Mouse (Mus musculus): ENCODE data around the gene Hist1h4d. TPM values are rescaled to one million over a fixed set of nuclear protein-coding genes. Genes with fewer than 3 reads are reported as not detected.
"Not testable (repeated sequence)": the region's sequence is repeated elsewhere in the genome, so short reads cannot be mapped to it uniquely, and the experiment has no call there.

The Hist1h4d gene
- polyA plus RNA-seq, 1 experiment from 2014 or later = 74.5 TPM

DNA sequence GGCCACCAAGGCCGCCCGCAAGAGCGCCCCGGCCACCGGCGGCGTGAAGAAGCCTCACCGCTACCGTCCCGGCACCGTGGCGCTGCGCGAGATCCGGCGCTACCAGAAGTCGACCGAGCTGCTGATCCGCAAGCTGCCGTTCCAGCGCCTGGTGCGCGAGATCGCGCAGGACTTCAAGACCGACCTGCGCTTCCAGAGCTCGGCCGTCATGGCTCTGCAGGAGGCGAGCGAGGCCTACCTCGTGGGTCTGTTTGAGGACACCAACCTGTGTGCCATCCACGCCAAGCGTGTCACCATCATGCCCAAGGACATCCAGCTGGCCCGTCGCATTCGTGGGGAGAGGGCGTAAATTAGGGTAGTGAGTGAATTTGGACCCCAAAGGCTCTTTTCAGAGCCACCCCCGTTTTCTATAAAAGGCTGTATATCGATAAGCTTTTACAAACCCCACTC is 5.5 kb upstream of the Hist1h4d start:
- peaks cover 12% of the 10 kb centered on the region for H3K4me1 ChIP-seq (ENCODE audit: control insufficient read depth, insufficient read depth, low read length)

DNA sequence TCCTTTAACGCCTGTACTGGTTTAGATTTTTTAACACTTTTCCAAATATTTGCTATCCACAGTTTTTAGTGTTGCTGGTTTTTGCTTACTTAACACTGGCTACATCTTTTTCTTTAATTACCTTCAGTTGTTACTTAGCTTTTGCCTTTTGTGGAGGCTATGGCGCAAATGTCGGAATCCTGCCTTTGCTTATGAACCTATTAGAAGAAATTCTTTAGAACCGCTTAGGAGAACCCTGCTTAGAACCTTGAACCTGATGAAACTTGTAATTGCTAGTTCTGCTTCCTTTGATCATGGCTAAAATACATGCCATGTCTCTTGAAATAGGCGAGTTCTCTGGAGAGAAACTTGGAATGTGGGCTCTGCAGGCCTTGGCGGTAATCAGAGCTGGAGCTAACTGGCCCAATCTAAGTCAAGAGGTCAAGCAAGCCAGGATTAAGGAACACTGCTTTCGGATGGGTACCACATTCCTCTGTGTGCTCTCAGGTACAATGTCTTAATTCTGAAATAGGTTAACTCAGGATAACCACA is 5.0 kb upstream of the Hist1h4d start:
- H3K9me3 ChIP-seq (ENCODE audit: control insufficient read depth, low read length) = no peaks in the 10 kb centered on the region
- ATAC-seq (ENCODE audit: low read depth) = no peak
- WGBS = 3% methylated on average over 7 of the region's 7 CpGs
- peak overlapping the region; percentile 43 for H3K4me3 ChIP-seq (ENCODE audit: low read depth, low read length)
- peak overlapping the region; percentile 91 for H3K27ac ChIP-seq (replicated peaks; ENCODE audit: low read depth, low read length)
- no peaks in the 10 kb centered on the region for H3K36me3 ChIP-seq (ENCODE audit: control insufficient read depth, insufficient read depth, low read length)
- H3K9ac ChIP-seq (ENCODE audit: low read depth, low read length) = peak overlapping the region; percentile 72
- peak; percentile 43 for DNase-seq (ENCODE audit: low spot score)
- peak overlapping the region; percentile 63 for H3K4me2 ChIP-seq (ENCODE audit: low read depth, low read length)
- H3K4me1 ChIP-seq (ENCODE audit: control insufficient read depth, insufficient read depth, low read length) = peaks cover 15% of the 10 kb centered on the region
- H3K27me3 ChIP-seq (replicated peaks; ENCODE audit: control insufficient read depth, insufficient read depth, low read length) = no peaks in the 10 kb centered on the region

More for the DNA sequence above, 5.5 kb upstream of the Hist1h4d start:
- peak overlapping the region; percentile 63 for H3K4me2 ChIP-seq (ENCODE audit: low read depth, low read length)
- peak overlapping the region; percentile 91 for H3K27ac ChIP-seq (replicated peaks; ENCODE audit: low read depth, low read length)
- WGBS = under 1% methylated on average over 8 of the region's 40 CpGs
- H3K4me3 ChIP-seq (ENCODE audit: low read depth, low read length) = peak overlapping the region; percentile 43
- H3K36me3 ChIP-seq (ENCODE audit: control insufficient read depth, insufficient read depth, low read length); H3K27me3 ChIP-seq (replicated peaks; ENCODE audit: control insufficient read depth, insufficient read depth, low read length); ATAC-seq (ENCODE audit: low read depth); H3K9me3 ChIP-seq (ENCODE audit: control insufficient read depth, low read length); DNase-seq (ENCODE audit: low spot score): not testable (repeated sequence)
- H3K9ac ChIP-seq (ENCODE audit: low read depth, low read length) = peak overlapping the region; percentile 72

DNA sequence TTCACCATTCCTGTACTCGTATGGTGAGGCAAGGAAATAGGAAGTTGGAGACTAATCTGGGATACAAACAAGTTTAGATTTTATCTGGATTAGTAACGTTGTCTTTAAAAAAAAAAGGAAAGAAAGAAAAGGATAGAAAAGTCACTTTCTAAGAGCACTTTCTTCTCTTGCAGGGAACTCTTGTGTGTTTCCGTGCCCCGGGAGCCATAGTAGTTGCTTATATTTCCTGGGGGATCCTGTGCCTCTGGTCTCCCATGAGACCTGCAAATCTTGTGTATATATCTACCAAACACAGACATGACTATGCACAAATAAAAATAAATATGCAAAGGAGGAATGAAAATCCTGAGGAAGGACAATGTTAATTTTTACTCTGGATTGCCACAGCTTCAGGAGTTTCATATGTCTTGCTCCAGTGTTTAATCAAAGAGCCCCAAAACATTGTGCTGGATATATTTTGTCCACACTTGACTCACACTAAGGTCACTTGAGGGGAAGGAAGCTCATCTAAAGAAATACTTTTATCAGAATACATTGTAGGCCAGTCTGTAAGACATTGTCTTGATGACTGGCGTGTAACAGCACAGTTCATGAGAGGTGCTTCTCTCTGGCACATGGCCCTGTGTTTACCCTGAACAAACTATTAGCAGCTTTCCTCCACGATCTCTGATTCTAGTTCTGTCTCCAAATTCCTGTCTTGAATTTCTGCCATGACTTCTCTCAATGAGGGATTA is 4.3 kb upstream of the Hist1h4d start:
- H3K9me3 ChIP-seq (ENCODE audit: control insufficient read depth, low read length) = no peaks in the 10 kb centered on the region
- H3K9ac ChIP-seq (ENCODE audit: low read depth, low read length) = peak overlapping the region; percentile 72
- H3K4me2 ChIP-seq (ENCODE audit: low read depth, low read length) = peak overlapping the region; percentile 63
- peaks cover 15% of the 10 kb centered on the region for H3K4me1 ChIP-seq (ENCODE audit: control insufficient read depth, insufficient read depth, low read length)
- DNase-seq (ENCODE audit: low spot score) (no peak), ATAC-seq (ENCODE audit: low read depth) (no peak)
- H3K27ac ChIP-seq (replicated peaks; ENCODE audit: low read depth, low read length) = peak overlapping the region; percentile 91
- no peaks in the 10 kb centered on the region for H3K36me3 ChIP-seq (ENCODE audit: control insufficient read depth, insufficient read depth, low read length)
- no peaks in the 10 kb centered on the region for H3K27me3 ChIP-seq (replicated peaks; ENCODE audit: control insufficient read depth, insufficient read depth, low read length)
- peak overlapping the region; percentile 43 for H3K4me3 ChIP-seq (ENCODE audit: low read depth, low read length)
- WGBS = 33% methylated on average over 6 of the region's 6 CpGs

GRCm38 (mm10) chr13:23577835-23578234 is 3.6 kb upstream of the Hist1h4d start:
- H3K36me3 ChIP-seq (ENCODE audit: control insufficient read depth, insufficient read depth, low read length) = no peaks in the 10 kb centered on the region
- WGBS = 81% methylated on average over 1 of the region's 1 CpGs
- H3K9ac ChIP-seq (ENCODE audit: low read depth, low read length) = no peak overlapping the region
- H3K9me3 ChIP-seq (ENCODE audit: control insufficient read depth, low read length) = no peaks in the 10 kb centered on the region
- H3K4me3 ChIP-seq (ENCODE audit: low read depth, low read length) = no peak overlapping the region
- peaks cover 17% of the 10 kb centered on the region for H3K4me1 ChIP-seq (ENCODE audit: control insufficient read depth, insufficient read depth, low read length)
- no peak overlapping the region for H3K27ac ChIP-seq (replicated peaks; ENCODE audit: low read depth, low read length)
- DNase-seq (ENCODE audit: low spot score) (no peak), ATAC-seq (ENCODE audit: low read depth) (no peak)
- no peaks in the 10 kb centered on the region for H3K27me3 ChIP-seq (replicated peaks; ENCODE audit: control insufficient read depth, insufficient read depth, low read length)
- no peak overlapping the region for H3K4me2 ChIP-seq (ENCODE audit: low read depth, low read length)

- Histone ChIP-seq H3K27ac (replicated peaks; ENCODE audit: low read depth, low read length) (peak overlapping the region; percentile 96), H3K4me2 (ENCODE audit: low read depth, low read length) (peak overlapping the region; percentile 83), H3K9me3 (ENCODE audit: control insufficient read depth, low read length) (no peaks in the 10 kb centered on the region), H3K4me3 (ENCODE audit: low read depth, low read length) (peak overlapping the region; percentile 45), H3K9ac (ENCODE audit: low read depth, low read length) (peak overlapping the region; percentile 76), H3K36me3 (ENCODE audit: control insufficient read depth, insufficient read depth, low read length) (no peaks in the 10 kb centered on the region), H3K4me1 (ENCODE audit: control insufficient read depth, insufficient read depth, low read length) (peaks cover 27% of the 10 kb centered on the region; the same call in 1 of the 2 replicates), H3K27me3 (replicated peaks; ENCODE audit: control insufficient read depth, insufficient read depth, low read length) (no peaks in the 10 kb centered on the region)
- DNase-seq (ENCODE audit: low spot score) (no peak), ATAC-seq (ENCODE audit: low read depth) (no peak)
- 4% methylated on average over 6 of the region's 6 CpGs for WGBS
These were observed 1.0 kb downstream of the Hist1h4d start for GRCm38 (mm10) chr13:23582219-23583056.

DNA sequence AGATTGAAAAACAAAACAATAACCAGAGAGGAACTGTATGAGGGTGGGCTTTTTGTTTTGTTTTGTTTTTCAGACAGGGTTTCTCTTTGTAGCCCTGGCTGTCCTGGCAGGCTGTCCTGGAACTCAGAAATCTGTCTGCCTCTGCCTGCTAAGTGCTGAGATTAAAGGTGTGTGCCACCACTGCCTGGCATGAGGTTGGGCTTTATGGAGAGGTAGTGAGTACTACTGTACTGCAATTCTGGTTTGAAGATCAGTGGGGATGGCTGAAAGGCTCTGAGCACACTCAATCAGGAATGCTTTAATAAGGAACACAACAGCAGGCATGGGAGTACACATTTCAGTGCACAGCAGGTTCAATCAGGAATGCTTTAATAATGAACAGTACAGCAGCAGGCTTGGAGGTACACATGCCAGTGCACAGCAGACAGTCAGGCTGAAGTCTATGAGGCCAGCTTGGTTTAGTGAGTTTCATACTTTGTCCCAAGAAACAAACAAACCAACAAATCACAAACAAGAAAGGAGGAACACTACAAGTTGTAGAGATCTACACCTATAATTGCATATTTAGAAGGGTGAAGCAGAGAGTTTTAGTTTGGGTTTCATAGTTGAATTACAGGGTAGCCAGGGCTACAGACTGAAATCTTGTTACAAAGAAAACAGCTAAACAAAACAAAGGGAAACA is 2.1 kb downstream of the Hist1h4d start:
- Histone ChIP-seq H3K27me3 (replicated peaks; ENCODE audit: control insufficient read depth, insufficient read depth, low read length) (no peaks in the 10 kb centered on the region), H3K9me3 (ENCODE audit: control insufficient read depth, low read length) (no peaks in the 10 kb centered on the region), H3K4me1 (ENCODE audit: control insufficient read depth, insufficient read depth, low read length) (peaks cover 27% of the 10 kb centered on the region; the same call in 1 of the 2 replicates), H3K27ac (replicated peaks; ENCODE audit: low read depth, low read length) (peak overlapping the region; percentile 96), H3K36me3 (ENCODE audit: control insufficient read depth, insufficient read depth, low read length) (no peaks in the 10 kb centered on the region), H3K4me2 (ENCODE audit: low read depth, low read length) (peak overlapping the region; percentile 83; the same call in 1 of the 2 replicates), H3K9ac (ENCODE audit: low read depth, low read length) (peak overlapping the region; percentile 8; the same call in 1 of the 2 replicates), H3K4me3 (ENCODE audit: low read depth, low read length) (no peak overlapping the region)
- DNase-seq (ENCODE audit: low spot score) (no peak), ATAC-seq (ENCODE audit: low read depth) (no peak)

DNA sequence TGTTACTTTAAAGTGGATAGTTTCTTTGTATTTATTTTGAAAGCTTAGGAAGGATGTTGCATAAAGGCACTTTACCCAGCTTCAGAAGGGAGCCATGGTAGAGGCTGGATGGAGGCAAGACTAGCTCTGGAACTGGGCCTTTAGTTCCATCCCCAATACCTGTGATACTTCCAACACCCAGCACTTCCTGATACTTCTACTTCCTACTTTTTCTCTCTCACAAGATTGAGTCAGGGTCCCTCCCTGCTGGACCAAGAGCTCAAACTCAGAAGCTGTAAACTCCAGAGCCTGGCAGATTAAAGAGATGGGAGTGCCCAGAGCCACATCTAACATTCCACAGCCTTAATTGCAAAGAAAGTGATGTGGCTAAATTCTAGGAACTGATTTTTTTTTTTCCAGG is 2.9 kb downstream of the Hist1h4d start:
- Histone ChIP-seq H3K9ac (ENCODE audit: low read depth, low read length) (peak overlapping the region; percentile 77), H3K27ac (replicated peaks; ENCODE audit: low read depth, low read length) (peak overlapping the region; percentile 96), H3K9me3 (ENCODE audit: control insufficient read depth, low read length) (no peaks in the 10 kb centered on the region), H3K36me3 (ENCODE audit: control insufficient read depth, insufficient read depth, low read length) (no peaks in the 10 kb centered on the region), H3K4me2 (ENCODE audit: low read depth, low read length) (peak overlapping the region; percentile 65), H3K4me3 (ENCODE audit: low read depth, low read length) (peak overlapping the region; percentile 45), H3K4me1 (ENCODE audit: control insufficient read depth, insufficient read depth, low read length) (peaks cover 27% of the 10 kb centered on the region; the same call in 1 of the 2 replicates), H3K27me3 (replicated peaks; ENCODE audit: control insufficient read depth, insufficient read depth, low read length) (no peaks in the 10 kb centered on the region)
- ATAC-seq (ENCODE audit: low read depth) (no peak), DNase-seq (ENCODE audit: low spot score) (peak; percentile 34)

DNA sequence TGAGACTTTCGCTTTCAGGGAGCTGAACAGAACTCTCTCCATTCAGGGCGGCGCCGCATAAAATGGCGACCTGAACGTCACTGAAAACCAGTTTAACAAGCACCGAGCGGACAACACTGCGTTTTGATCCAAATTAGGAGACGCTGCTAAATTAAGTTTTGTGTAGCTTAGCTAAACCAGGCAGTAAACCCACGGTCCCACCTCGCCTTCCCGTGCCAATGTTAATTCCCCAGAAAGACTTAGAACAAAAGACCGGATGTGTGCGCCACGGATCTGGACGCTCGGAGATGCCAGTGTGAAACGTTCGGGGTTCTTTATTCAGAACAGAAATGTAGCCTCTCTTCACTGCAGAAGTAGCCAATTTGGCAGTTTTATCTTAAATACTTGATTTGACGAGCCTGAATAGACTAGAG is 3.6 kb downstream of the Hist1h4d start:
- peak; percentile 86 for DNase-seq (ENCODE audit: low spot score)

More for the DNA sequence above, 3.6 kb downstream of the Hist1h4d start:
- peak overlapping the region; percentile 45 for H3K4me3 ChIP-seq (ENCODE audit: low read depth, low read length)
- WGBS = under 1% methylated on average over 21 of the region's 21 CpGs
- no peaks in the 10 kb centered on the region for H3K9me3 ChIP-seq (ENCODE audit: control insufficient read depth, low read length)
- no peaks in the 10 kb centered on the region for H3K27me3 ChIP-seq (replicated peaks; ENCODE audit: control insufficient read depth, insufficient read depth, low read length)
- peaks cover 27% of the 10 kb centered on the region; the same call in 1 of the 2 replicates for H3K4me1 ChIP-seq (ENCODE audit: control insufficient read depth, insufficient read depth, low read length)
- ATAC-seq (ENCODE audit: low read depth) = no peak
- peak overlapping the region; percentile 77 for H3K9ac ChIP-seq (ENCODE audit: low read depth, low read length)
- peak overlapping the region; percentile 65 for H3K4me2 ChIP-seq (ENCODE audit: low read depth, low read length)
- peak overlapping the region; percentile 96 for H3K27ac ChIP-seq (replicated peaks; ENCODE audit: low read depth, low read length)
- no peaks in the 10 kb centered on the region for H3K36me3 ChIP-seq (ENCODE audit: control insufficient read depth, insufficient read depth, low read length)

All from embryonic facial prominence, embryonic 14.5 days (tissue).